Comparison of ENCODE assay signal across 23 mouse cellular contexts in genomic region chr1:100041808-100042207, GRCm38 (mm10).
DNase-seq lines count a peak whose midpoint lies in the region; ATAC-seq and TF ChIP-seq lines count a peak whose summit lies in the region.
"Had no signal": no experiment of that assay in that cellular context is flagged by ENCODE, and none has a peak within 500 bp of the region (broad histone marks: within the 10 kb centered on the region; RNA-seq: fewer than 3 reads in every experiment).

No protein-coding gene starts in this region.

- no peak for TF ChIP-seq POLR2A in limb, embryonic 14.5 days (IDR thresholded peaks at IDR 0.05; ENCODE audit: borderline replicate concordance, extremely low read depth, insufficient read depth, insufficient read length)

- 61% methylated on average over 2 of the region's 2 CpGs for WGBS in embryonic facial prominence, embryonic 12.5 days
- 86% methylated on average over 2 of the region's 2 CpGs for WGBS in embryonic facial prominence, embryonic 10.5 days
- WGBS in limb, embryonic 13.5 days: 55% methylated on average over 2 of the region's 2 CpGs
- 87% methylated on average over 2 of the region's 2 CpGs for WGBS in limb, embryonic 10.5 days
- 62% methylated on average over 2 of the region's 2 CpGs for WGBS in embryonic facial prominence, embryonic 14.5 days
- 55% methylated on average over 2 of the region's 2 CpGs for WGBS in limb, embryonic 14.5 days

- H3K4me3 ChIP-seq in embryonic facial prominence, embryonic 12.5 days: no peak overlapping the region
- no peak overlapping the region for H3K4me3 ChIP-seq in embryonic facial prominence, embryonic 10.5 days
- no peak overlapping the region for H3K4me3 ChIP-seq in limb, embryonic 13.5 days
- no peak overlapping the region for H3K4me3 ChIP-seq in limb, embryonic 10.5 days
- no peak overlapping the region for H3K4me3 ChIP-seq in embryonic facial prominence, embryonic 14.5 days (ENCODE audit: low read depth, low read length)
- H3K4me3 ChIP-seq in limb, embryonic 14.5 days (replicated peaks; ENCODE audit: low read length): no peak overlapping the region

- no peaks in the 10 kb centered on the region for H3K9me3 ChIP-seq in embryonic facial prominence, embryonic 12.5 days
- no peaks in the 10 kb centered on the region for H3K9me3 ChIP-seq in embryonic facial prominence, embryonic 10.5 days
- no peaks in the 10 kb centered on the region for H3K9me3 ChIP-seq in limb, embryonic 13.5 days
- no peaks in the 10 kb centered on the region for H3K9me3 ChIP-seq in limb, embryonic 10.5 days (replicated peaks)
- H3K9me3 ChIP-seq in embryonic facial prominence, embryonic 14.5 days (ENCODE audit: control insufficient read depth, low read length): no peaks in the 10 kb centered on the region
- H3K9me3 ChIP-seq in limb, embryonic 14.5 days (ENCODE audit: control insufficient read depth, low read length): no peaks in the 10 kb centered on the region
- H3K9me3 ChIP-seq: G1E had no signal

- intact Hi-C loops in left cerebral cortex, postnatal 4 days (cut with DNase I): no loop called here

- no peaks in the 10 kb centered on the region for H3K36me3 ChIP-seq in embryonic facial prominence, embryonic 12.5 days
- H3K36me3 ChIP-seq in embryonic facial prominence, embryonic 10.5 days (replicated peaks): no peaks in the 10 kb centered on the region
- H3K36me3 ChIP-seq in limb, embryonic 13.5 days: no peaks in the 10 kb centered on the region
- no peaks in the 10 kb centered on the region for H3K36me3 ChIP-seq in limb, embryonic 10.5 days
- no peaks in the 10 kb centered on the region for H3K36me3 ChIP-seq in embryonic facial prominence, embryonic 14.5 days (ENCODE audit: control insufficient read depth, insufficient read depth, low read length)
- no peaks in the 10 kb centered on the region for H3K36me3 ChIP-seq in limb, embryonic 14.5 days (ENCODE audit: control insufficient read depth, insufficient read depth, low read length)
- H3K36me3 ChIP-seq: G1E had no signal

- H3K4me2 ChIP-seq in embryonic facial prominence, embryonic 12.5 days (replicated peaks): no peak overlapping the region
- no peak overlapping the region for H3K4me2 ChIP-seq in limb, embryonic 13.5 days (replicated peaks)
- no peak overlapping the region for H3K4me2 ChIP-seq in embryonic facial prominence, embryonic 14.5 days (ENCODE audit: low read depth, low read length)
- no peak overlapping the region for H3K4me2 ChIP-seq in limb, embryonic 14.5 days (replicated peaks; ENCODE audit: low read depth, low read length, severe bottlenecking)

- peak; percentile 56; the same call in 1 of the 2 replicates for ATAC-seq in embryonic facial prominence, embryonic 12.5 days (ENCODE audit: insufficient number of reproducible peaks, insufficient read depth, low FRiP score, low TSS enrichment)
- peak; percentile 64 for ATAC-seq in limb, embryonic 13.5 days (ENCODE audit: low FRiP score, low read depth)
- ATAC-seq in embryonic facial prominence, embryonic 14.5 days (ENCODE audit: low read depth): peak; percentile 77
- peak; percentile 62 for ATAC-seq in limb, embryonic 14.5 days (ENCODE audit: low FRiP score, low read depth)
- ATAC-seq: activated CD4-positive, CD25-positive, alpha-beta regulatory T cell, adult 4 months; CD4-positive, CD25-positive, alpha-beta regulatory T cell, adult 4 months; Patski had no signal

- no peak for DNase-seq in embryonic facial prominence, embryonic 10.5 days (ENCODE audit: low spot score)
- DNase-seq in limb, embryonic 10.5 days (ENCODE audit: low spot score): no peak
- DNase-seq in embryonic facial prominence, embryonic 14.5 days (ENCODE audit: low spot score): peak; percentile 60
- peak; percentile 35 for DNase-seq in limb, embryonic 14.5 days (ENCODE audit: low spot score)
- DNase-seq in left cerebral cortex, postnatal 4 days: no peak
- DNase-seq in adrenal gland, adult 18-20 months (ENCODE audit: low spot score in 2 of 2): no peak
- DNase-seq: adrenal gland, adult 2 months; adrenal gland, adult 8-10 months; adrenal gland, postnatal 10 days; adrenal gland, postnatal 14 days; adrenal gland, postnatal 25 days; adrenal gland, postnatal 36 days; B cell, adult 2 months; cerebellum, adult 11 months; cerebellum, adult 11-12 months; cerebellum, adult 18-20 months had no signal

- no peak overlapping the region for H3K27ac ChIP-seq in embryonic facial prominence, embryonic 12.5 days
- no peak overlapping the region for H3K27ac ChIP-seq in embryonic facial prominence, embryonic 10.5 days (replicated peaks)
- H3K27ac ChIP-seq in limb, embryonic 13.5 days: no peak overlapping the region
- H3K27ac ChIP-seq in limb, embryonic 10.5 days: no peak overlapping the region
- no peak overlapping the region for H3K27ac ChIP-seq in embryonic facial prominence, embryonic 14.5 days (replicated peaks; ENCODE audit: low read depth, low read length)
- H3K27ac ChIP-seq in limb, embryonic 14.5 days (replicated peaks; ENCODE audit: low read depth, low read length): no peak overlapping the region

- H3K9ac ChIP-seq in embryonic facial prominence, embryonic 12.5 days: no peak overlapping the region
- no peak overlapping the region for H3K9ac ChIP-seq in limb, embryonic 13.5 days
- no peak overlapping the region for H3K9ac ChIP-seq in embryonic facial prominence, embryonic 14.5 days (ENCODE audit: low read depth, low read length)
- no peak overlapping the region for H3K9ac ChIP-seq in limb, embryonic 14.5 days (ENCODE audit: low read depth, low read length, severe bottlenecking)

- H3K27me3 ChIP-seq in embryonic facial prominence, embryonic 12.5 days: no peaks in the 10 kb centered on the region
- H3K27me3 ChIP-seq in embryonic facial prominence, embryonic 10.5 days (replicated peaks; ENCODE audit: low read depth, poor library complexity, severe bottlenecking): no peaks in the 10 kb centered on the region
- no peaks in the 10 kb centered on the region for H3K27me3 ChIP-seq in limb, embryonic 13.5 days
- H3K27me3 ChIP-seq in limb, embryonic 10.5 days (ENCODE audit: low read depth, poor library complexity, severe bottlenecking): no peaks in the 10 kb centered on the region
- no peaks in the 10 kb centered on the region for H3K27me3 ChIP-seq in embryonic facial prominence, embryonic 14.5 days (replicated peaks; ENCODE audit: control insufficient read depth, insufficient read depth, low read length)
- no peaks in the 10 kb centered on the region for H3K27me3 ChIP-seq in limb, embryonic 14.5 days (ENCODE audit: control insufficient read depth, insufficient read depth, low read length)
- H3K27me3 ChIP-seq: CH12.LX, Patski had no signal

- H3K4me1 ChIP-seq in embryonic facial prominence, embryonic 12.5 days: no peaks in the 10 kb centered on the region
- no peaks in the 10 kb centered on the region for H3K4me1 ChIP-seq in embryonic facial prominence, embryonic 10.5 days
- no peaks in the 10 kb centered on the region for H3K4me1 ChIP-seq in limb, embryonic 13.5 days
- no peaks in the 10 kb centered on the region for H3K4me1 ChIP-seq in limb, embryonic 10.5 days
- no peaks in the 10 kb centered on the region for H3K4me1 ChIP-seq in embryonic facial prominence, embryonic 14.5 days (ENCODE audit: control insufficient read depth, insufficient read depth, low read length)
- no peaks in the 10 kb centered on the region for H3K4me1 ChIP-seq in limb, embryonic 14.5 days (ENCODE audit: control insufficient read depth, insufficient read depth, low read length)

Comparison
In these comparisons a context has a peak if more than half of its experiments do, and no peak if none do; other contexts are left out.
1. DNase-seq: peak in embryonic facial prominence, embryonic 14.5 days (single experiment) and limb, embryonic 14.5 days (single experiment); none in embryonic facial prominence, embryonic 10.5 days (single experiment), limb, embryonic 10.5 days (single experiment), left cerebral cortex, postnatal 4 days (single experiment) and adrenal gland, adult 18-20 months (0 of 2).
2. Peak in every context shown above with its lines, with median percentiles within 50 percentile points of each other: ATAC-seq.